ENCODE assay signal across 8 mouse cellular contexts in genomic region chr14:89609666-89610448, GRCm38 (mm10).
DNase-seq lines count a peak whose midpoint lies in the region; ATAC-seq and TF ChIP-seq lines count a peak whose summit lies in the region.
"Not testable (repeated sequence)": the region's sequence is repeated elsewhere in the genome, so short reads cannot be mapped to it uniquely, and the experiment has no call there.

No protein-coding gene starts in this region.

- not testable (repeated sequence) for H3K4me3 ChIP-seq in embryonic fibroblast, embryonic 13.5 days (ENCODE audit: insufficient read depth, low read length); heart, postnatal 0 days (ENCODE audit: low read depth, low read length); intestine, embryonic 16.5 days (ENCODE audit: low read length); kidney, embryonic 15.5 days (replicated peaks); liver, adult 2 months (ENCODE audit: insufficient read depth, low read depth, low read length); lung, postnatal 0 days (ENCODE audit: low read depth, low read length); stomach, embryonic 15.5 days (replicated peaks)

- peak; percentile 67 for DNase-seq in Muller cell, postnatal 12 days (ENCODE audit: inconsistent ontology term)
- peak; percentile 7 for DNase-seq in heart, postnatal 0 days (ENCODE audit: low spot score)
- peak; percentile 53 for DNase-seq in liver, adult 2 months (ENCODE audit: extremely low read depth, low read depth, low spot score)
- peak; percentile 19 for DNase-seq in lung, postnatal 0 days (ENCODE audit: low spot score)

- not testable (repeated sequence) for TF ChIP-seq POLR2A in embryonic fibroblast, embryonic 13.5 days (IDR thresholded peaks at IDR 0.05; ENCODE audit: low read depth, low read length); liver, adult 2 months (IDR thresholded peaks at IDR 0.05; ENCODE audit: extremely low read depth, insufficient read depth, low read length)

- H3K4me1 ChIP-seq in embryonic fibroblast, embryonic 13.5 days (ENCODE audit: control insufficient read depth, insufficient read depth, low read length); heart, postnatal 0 days (ENCODE audit: control insufficient read depth, insufficient read depth); intestine, embryonic 16.5 days (ENCODE audit: control insufficient read depth, insufficient read depth, low read length); kidney, embryonic 15.5 days; liver, adult 2 months (ENCODE audit: control insufficient read depth, insufficient read depth, low read length); lung, postnatal 0 days (ENCODE audit: insufficient read depth, low read depth, low read length); stomach, embryonic 15.5 days: not testable (repeated sequence)

- not testable (repeated sequence) for H3K27me3 ChIP-seq in heart, postnatal 0 days (ENCODE audit: control insufficient read depth, insufficient read depth, low read length); intestine, embryonic 16.5 days (replicated peaks; ENCODE audit: control insufficient read depth, insufficient read depth, low read length); kidney, embryonic 15.5 days; liver, adult 2 months (ENCODE audit: control insufficient read depth, insufficient read depth, low read length); lung, postnatal 0 days (replicated peaks; ENCODE audit: insufficient read depth, low read length); stomach, embryonic 15.5 days (replicated peaks)

- not testable (repeated sequence) for TF ChIP-seq EP300 in heart, postnatal 0 days (IDR thresholded peaks at IDR 0.05; ENCODE audit: low read depth)
- TF ChIP-seq EP300 in lung, postnatal 0 days (IDR thresholded peaks at IDR 0.05), result peak; percentile 54; the same call in 1 of the 2 replicates

- ATAC-seq in heart, postnatal 0 days (ENCODE audit: insufficient read depth, low read depth), result peak; percentile 62
- peak; percentile 48 for ATAC-seq in intestine, embryonic 16.5 days
- ATAC-seq in kidney, embryonic 15.5 days (replicated peaks; ENCODE audit: low FRiP score), result peak; percentile 58
- peak; percentile 38 for ATAC-seq in lung, postnatal 0 days
- ATAC-seq in stomach, embryonic 15.5 days (ENCODE audit: insufficient read depth, low FRiP score, low read depth), result 0 out of 2 replicates have a peak, but pooled peaks have one; percentile 53

- not testable (repeated sequence) for H3K9me3 ChIP-seq in heart, postnatal 0 days (replicated peaks; ENCODE audit: control insufficient read depth, low read length); intestine, embryonic 16.5 days (ENCODE audit: control insufficient read depth, low read length); kidney, embryonic 15.5 days (replicated peaks); lung, postnatal 0 days (ENCODE audit: low read length); stomach, embryonic 15.5 days

- H3K9ac ChIP-seq in heart, postnatal 0 days (replicated peaks; ENCODE audit: low read depth, low read length); intestine, embryonic 16.5 days (ENCODE audit: low read depth, low read length); kidney, embryonic 15.5 days; liver, adult 2 months (ENCODE audit: low read depth, low read length); lung, postnatal 0 days (replicated peaks; ENCODE audit: low read depth); stomach, embryonic 15.5 days: not testable (repeated sequence)

- peak overlapping the region; percentile 99 for H3K27ac ChIP-seq in embryonic fibroblast, embryonic 13.5 days (ENCODE audit: insufficient read depth, low read length)
- H3K27ac ChIP-seq in heart, postnatal 0 days (ENCODE audit: low read depth), result peak overlapping the region; percentile 62
- H3K27ac ChIP-seq in intestine, embryonic 16.5 days (ENCODE audit: low read length), result 0 out of 2 replicates have a peak overlapping the region, but pooled peaks have one; percentile 28
- H3K27ac ChIP-seq in kidney, embryonic 15.5 days, result peak overlapping the region; percentile 46; the same call in 1 of the 2 replicates
- peak overlapping the region; percentile 48 for H3K27ac ChIP-seq in liver, adult 2 months (replicated peaks; ENCODE audit: insufficient read depth, low read depth, low read length)
- not testable (repeated sequence) for H3K27ac ChIP-seq in lung, postnatal 0 days (ENCODE audit: low read length)
- H3K27ac ChIP-seq in stomach, embryonic 15.5 days, result peak overlapping the region; percentile 51; the same call in 1 of the 2 replicates

- H3K79me2 ChIP-seq in liver, adult 2 months (ENCODE audit: control insufficient read depth, insufficient read depth, low read length), result not testable (repeated sequence)

- H3K36me3 ChIP-seq in heart, postnatal 0 days (replicated peaks; ENCODE audit: control insufficient read depth, insufficient read depth, low read length); intestine, embryonic 16.5 days (ENCODE audit: control insufficient read depth, insufficient read depth, low read length); kidney, embryonic 15.5 days; liver, adult 2 months (ENCODE audit: control insufficient read depth, insufficient read depth, low read length); lung, postnatal 0 days (ENCODE audit: insufficient read depth, low read length); stomach, embryonic 15.5 days: not testable (repeated sequence)

- WGBS in heart, postnatal 0 days, result 35% methylated on average over 10 of the region's 10 CpGs
- 49% methylated on average over 9 of the region's 10 CpGs for WGBS in intestine, embryonic 16.5 days
- 47% methylated on average over 10 of the region's 10 CpGs for WGBS in kidney, embryonic 15.5 days
- WGBS in liver, adult 2 months, result 28% methylated on average over 10 of the region's 10 CpGs
- WGBS in lung, postnatal 0 days, result 47% methylated on average over 8 of the region's 10 CpGs
- WGBS in stomach, embryonic 15.5 days, result 44% methylated on average over 10 of the region's 10 CpGs

- H3K4me2 ChIP-seq in heart, postnatal 0 days (ENCODE audit: low read depth, low read length); intestine, embryonic 16.5 days (ENCODE audit: low read depth, low read length); kidney, embryonic 15.5 days; lung, postnatal 0 days (replicated peaks; ENCODE audit: low read depth, low read length); stomach, embryonic 15.5 days: not testable (repeated sequence)

- TF ChIP-seq CTCF in embryonic fibroblast, embryonic 13.5 days (IDR thresholded peaks at IDR 0.05; ENCODE audit: borderline replicate concordance, insufficient read depth, low read length); heart, postnatal 0 days (IDR thresholded peaks at IDR 0.05; ENCODE audit: low read depth); liver, adult 2 months (IDR thresholded peaks at IDR 0.05; ENCODE audit: low read depth, low read length); lung, postnatal 0 days (IDR thresholded peaks at IDR 0.05): not testable (repeated sequence)

Comparison
In these comparisons a context has a peak if more than half of its experiments do, and no peak if none do; other contexts are left out.
1. DNase-seq: peak in every context shown above with its lines; median percentile 67 in Muller cell, postnatal 12 days; 53 in liver, adult 2 months; 19 in lung, postnatal 0 days; 7 in heart, postnatal 0 days.